8 mouse cellular contexts compared by ENCODE assay signal in the genomic region with DNA sequence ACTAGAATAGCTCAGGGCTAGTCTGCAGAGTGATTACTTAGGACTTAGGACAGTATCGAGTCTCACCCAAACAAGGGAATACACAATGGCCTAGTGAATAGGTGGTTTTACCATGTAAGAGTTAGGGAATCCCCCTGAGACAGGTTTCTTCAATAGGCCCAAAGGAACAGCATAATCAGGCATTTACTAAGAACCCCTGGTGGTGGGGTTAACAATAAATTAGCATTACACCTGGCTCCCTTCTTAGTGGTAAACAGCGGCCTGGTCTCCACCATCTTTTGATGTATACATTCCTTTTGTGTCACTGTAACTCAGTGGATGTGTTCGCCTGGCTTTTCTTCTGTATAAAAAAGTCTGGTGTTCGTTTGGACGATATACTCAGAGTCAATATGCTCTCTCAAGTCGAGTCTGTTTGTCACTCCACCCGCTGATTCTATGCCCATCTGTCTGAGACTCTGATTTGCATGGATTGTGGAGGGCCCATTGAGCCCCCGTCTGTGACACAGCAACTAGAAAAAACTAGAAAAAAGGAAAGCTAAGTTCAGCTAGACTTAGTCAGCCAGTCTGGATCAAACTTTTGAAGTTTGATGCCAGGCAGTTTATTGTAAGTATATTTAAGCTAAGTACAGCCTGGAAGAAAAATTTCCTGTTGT.
"Had no signal": no experiment of that assay in that cellular context is flagged by ENCODE, and none has a peak within 500 bp of the region (broad histone marks: within the 10 kb centered on the region; RNA-seq: fewer than 3 reads in every experiment).

No protein-coding gene starts in this region.

- DNase-seq: kidney, adult 8-10 months; kidney, postnatal 36 days; lung, embryonic 14.5 days; lung, postnatal 10 days; lung, postnatal 4 days; midbrain, embryonic 14.5 days; thymus, adult 18-20 months; thymus, postnatal 14 days had no signal
